Mouse (Mus musculus): ENCODE results near the gene Daam1.

- no peak for TF ChIP-seq GATA1 (IDR thresholded peaks at IDR 0.05; ENCODE audit: borderline replicate concordance, low read length)
- TF ChIP-seq FLI1 (IDR thresholded peaks at IDR 0.05; ENCODE audit: low read length), result no peak
Observed at GRCm38 (mm10) chr12:71946448-71946847, 115.6 kb downstream of the Daam1 start.
